Mouse (Mus musculus) MEL (cell line): ENCODE measurements around the gene Fbln1. TPM values are rescaled to one million over a fixed set of nuclear protein-coding genes. Genes with fewer than 3 reads are reported as not detected.

Experiments used
- DNase-seq: peaks from one replicate; pipeline ENCODE4 v3.0.0; 2011; ENCODE audit warnings: low read depth, low spot score
- H3K27ac ChIP-seq: 2 replicates; pipeline ENCODE4 v1.5.1; 2012; ENCODE audit warnings: low read depth, mild to moderate bottlenecking, control low read depth, low read length, moderate library complexity; ENCODE audit not compliant: control insufficient read depth
- H3K27me3 ChIP-seq, 2 experiments: fragments of 150-350 bp in 1 of 2; sonication (generic) in 1 of 2; 2 replicates each; pipeline ENCODE4 v1.6.1; 2012; ENCODE audit warnings: low read length in 2 of 2, mild to moderate bottlenecking in 2 of 2, improper control_type of control experiment in 1 of 2, moderate library complexity in 1 of 2; ENCODE audit not compliant: insufficient read depth in 2 of 2, control insufficient read depth in 1 of 2
- H3K36me3 ChIP-seq, 2 experiments: 2 replicates each; pipeline ENCODE4 v1.6.1; 2012 to 2014; ENCODE audit warnings: low read length in 2 of 2, improper control_type of control experiment in 1 of 2, inconsistent platforms in 1 of 2, mild to moderate bottlenecking in 1 of 2; ENCODE audit not compliant: insufficient read depth in 2 of 2, control insufficient read depth in 1 of 2
- H3K4me1 ChIP-seq, 2 experiments: fragments of 150-350 bp in 1 of 2; sonication (generic) in 1 of 2; 2 replicates each; pipeline ENCODE4 v1.6.1; 2012; ENCODE audit warnings: low read length in 2 of 2, improper control_type of control experiment in 1 of 2, mild to moderate bottlenecking in 1 of 2; ENCODE audit not compliant: insufficient read depth in 2 of 2, control insufficient read depth in 1 of 2
- H3K4me3 ChIP-seq, 2 experiments: fragments of 150-350 bp in 1 of 2; sonication (generic) in 1 of 2; 2 replicates each; pipeline ENCODE4 v1.5.1; 2012; ENCODE audit warnings: low read depth in 2 of 2, low read length in 2 of 2, mild to moderate bottlenecking in 2 of 2, moderate library complexity in 2 of 2, control low read depth in 1 of 2, improper control_type of control experiment in 1 of 2; ENCODE audit not compliant: control insufficient read depth in 1 of 2, insufficient read depth in 1 of 2
- H3K79me2 ChIP-seq: 2 replicates; pipeline ENCODE4 v1.6.1; 2012; ENCODE audit warnings: mild to moderate bottlenecking, low read length, moderate library complexity; ENCODE audit not compliant: control insufficient read depth, poor library complexity, insufficient read depth
- H3K9ac ChIP-seq: 2 replicates; pipeline ENCODE4 v1.6.1; 2012; ENCODE audit warnings: low read depth, mild to moderate bottlenecking, control low read depth, low read length, moderate library complexity; ENCODE audit not compliant: control insufficient read depth, poor library complexity, severe bottlenecking
- H3K9me3 ChIP-seq: fragments of 150-350 bp; sonication (generic); replicated peaks from 2 replicates; pipeline ENCODE4 v1.6.1; 2012; ENCODE audit warnings: mild to moderate bottlenecking, low read length, improper control_type of control experiment, moderate library complexity; ENCODE audit not compliant: insufficient read depth
- CHD1 ChIP-seq: IDR thresholded peaks from 2 replicates; pipeline ENCODE4 v1.6.1; 2012; ENCODE audit warnings: low read depth, mild to moderate bottlenecking, inconsistent platforms, low read length, improper control_type of control experiment
- CHD2 ChIP-seq: IDR thresholded peaks from 2 replicates; pipeline ENCODE4 v1.6.1; 2011; ENCODE audit warnings: low read length, improper control_type of control experiment
- CTCF ChIP-seq, 3 experiments: IDR thresholded peaks in 2 of 3; conservative IDR thresholded peaks in 1 of 3; 2 replicates each; pipeline ENCODE4 v1.5.1; 2011 to 2012; ENCODE audit warnings: low read length in 3 of 3, low read depth in 2 of 3, mild to moderate bottlenecking in 2 of 3, improper control_type of control experiment in 1 of 3, inconsistent platforms in 1 of 3, mixed read lengths in 1 of 3, moderate library complexity in 1 of 3; ENCODE audit not compliant: control insufficient read depth in 1 of 3, insufficient read depth in 1 of 3, poor library complexity in 1 of 3, severe bottlenecking in 1 of 3
- EP300 ChIP-seq, 2 experiments: IDR thresholded peaks; 2 replicates each; pipeline ENCODE4 v1.6.1; 2011; ENCODE audit warnings: improper control_type of control experiment in 2 of 2, low read length in 2 of 2, low read depth in 1 of 2, mild to moderate bottlenecking in 1 of 2
- ETS1 ChIP-seq: IDR thresholded peaks from 2 replicates; pipeline ENCODE4 v1.6.1; 2012; ENCODE audit warnings: low read depth, mild to moderate bottlenecking, inconsistent platforms, low read length, improper control_type of control experiment, moderate library complexity
- GABPA ChIP-seq: IDR thresholded peaks from 2 replicates; pipeline ENCODE4 v1.6.1; 2012; ENCODE audit warnings: low read depth, mild to moderate bottlenecking, inconsistent platforms, low read length, improper control_type of control experiment, moderate library complexity
- HCFC1 ChIP-seq: IDR thresholded peaks from 2 replicates; pipeline ENCODE4 v1.6.1; 2012; ENCODE audit warnings: low read depth, mild to moderate bottlenecking, inconsistent platforms, low read length, improper control_type of control experiment, moderate library complexity
- JUND ChIP-seq: IDR thresholded peaks from 2 replicates; pipeline ENCODE4 v1.6.1; 2011; ENCODE audit warnings: low read depth, mild to moderate bottlenecking, improper control_type of control experiment, low read length
- MAZ ChIP-seq: IDR thresholded peaks from 2 replicates; pipeline ENCODE4 v1.6.1; 2012; ENCODE audit warnings: low read depth, mild to moderate bottlenecking, inconsistent platforms, low read length, improper control_type of control experiment
- MEF2A ChIP-seq: IDR thresholded peaks from 2 replicates; pipeline ENCODE4 v1.6.1; 2014; ENCODE audit warnings: low read depth, mild to moderate bottlenecking, inconsistent platforms, low read length, improper control_type of control experiment; ENCODE audit not compliant: poor library complexity, insufficient replicate concordance, severe bottlenecking; ENCODE audit errors: extremely low read depth
- MYC ChIP-seq: IDR thresholded peaks from 2 replicates; pipeline ENCODE4 v1.6.1; 2011; ENCODE audit warnings: low read depth, mild to moderate bottlenecking, low read length, improper control_type of control experiment, moderate library complexity
- NELFE ChIP-seq: IDR thresholded peaks from 2 replicates; pipeline ENCODE4 v1.6.1; 2011; ENCODE audit warnings: low read depth, low read length, improper control_type of control experiment
- RAD21 ChIP-seq: IDR thresholded peaks from 2 replicates; pipeline ENCODE4 v1.6.1; 2011; ENCODE audit warnings: mild to moderate bottlenecking, low read depth, low read length, improper control_type of control experiment
- RCOR1 ChIP-seq: IDR thresholded peaks from 2 replicates; pipeline ENCODE4 v1.6.1; 2012; ENCODE audit warnings: low read depth, mild to moderate bottlenecking, inconsistent platforms, low read length, improper control_type of control experiment
- SIN3A ChIP-seq: IDR thresholded peaks from 2 replicates; pipeline ENCODE4 v1.6.1; 2012; ENCODE audit warnings: low read length, improper control_type of control experiment, inconsistent platforms
- TBP ChIP-seq: IDR thresholded peaks from 2 replicates; pipeline ENCODE4 v1.8.0; 2011; ENCODE audit warnings: low read depth, low read length, improper control_type of control experiment
- TCF12 ChIP-seq: IDR thresholded peaks from 2 replicates; pipeline ENCODE4 v1.6.1; 2014; ENCODE audit warnings: low read depth, mild to moderate bottlenecking, inconsistent platforms, low read length, improper control_type of control experiment, moderate library complexity
- UBTF ChIP-seq: IDR thresholded peaks from 2 replicates; pipeline ENCODE4 v1.6.1; 2012; ENCODE audit warnings: low read depth, mild to moderate bottlenecking, inconsistent platforms, low read length, improper control_type of control experiment, moderate library complexity, borderline replicate concordance; ENCODE audit not compliant: insufficient read depth
- USF2 ChIP-seq, 2 experiments: IDR thresholded peaks; 2 replicates each; pipeline ENCODE4 v1.6.1; 2011 to 2012; ENCODE audit warnings: improper control_type of control experiment in 2 of 2, low read length in 2 of 2, borderline replicate concordance in 1 of 2, inconsistent platforms in 1 of 2, low read depth in 1 of 2, mild to moderate bottlenecking in 1 of 2; ENCODE audit not compliant: insufficient read depth in 1 of 2
- ZC3H11A ChIP-seq: IDR thresholded peaks from 2 replicates; pipeline ENCODE4 v1.6.1; 2012; ENCODE audit warnings: low read depth, mild to moderate bottlenecking, inconsistent platforms, low read length, improper control_type of control experiment
- ZKSCAN1 ChIP-seq: IDR thresholded peaks from 2 replicates; pipeline ENCODE4 v1.6.1; 2012; ENCODE audit warnings: low read depth, mild to moderate bottlenecking, inconsistent platforms, low read length, improper control_type of control experiment, moderate library complexity
- ZMIZ1 ChIP-seq: IDR thresholded peaks from 2 replicates; pipeline ENCODE4 v1.6.1; 2012; ENCODE audit warnings: low read depth, mild to moderate bottlenecking, inconsistent platforms, low read length, improper control_type of control experiment, moderate library complexity
- ZNF384 ChIP-seq: IDR thresholded peaks from 2 replicates; pipeline ENCODE4 v1.6.1; 2012; ENCODE audit warnings: low read depth, mild to moderate bottlenecking, inconsistent platforms, low read length, improper control_type of control experiment
- polyA plus RNA-seq, 2 experiments: library from polyadenylated mRNA; stranded (reverse) in 1 of 2; unstranded in 1 of 2; fragments of >175 nt in 1 of 2; fragments of >200 nt in 1 of 2; gene quantifications; 2 replicates each; pipeline versions ENCODE4 v1.2.1 to v1.2.4; 2012; ENCODE audit warnings: low replicate concordance in 2 of 2, low read depth in 1 of 2; ENCODE audit not compliant: insufficient read length in 2 of 2, insufficient read depth in 1 of 2, missing spikeins in 1 of 2
- total RNA-seq: library from RNA; depleted of rRNA; stranded (reverse); fragments of 300-350 nt; gene quantifications from 2 replicates; pipeline ENCODE4 v1.2.3, GENCODE M21; 2012

The Fbln1 gene
- total and polyA plus RNA-seq, 3 experiments, result not detected

DNA sequence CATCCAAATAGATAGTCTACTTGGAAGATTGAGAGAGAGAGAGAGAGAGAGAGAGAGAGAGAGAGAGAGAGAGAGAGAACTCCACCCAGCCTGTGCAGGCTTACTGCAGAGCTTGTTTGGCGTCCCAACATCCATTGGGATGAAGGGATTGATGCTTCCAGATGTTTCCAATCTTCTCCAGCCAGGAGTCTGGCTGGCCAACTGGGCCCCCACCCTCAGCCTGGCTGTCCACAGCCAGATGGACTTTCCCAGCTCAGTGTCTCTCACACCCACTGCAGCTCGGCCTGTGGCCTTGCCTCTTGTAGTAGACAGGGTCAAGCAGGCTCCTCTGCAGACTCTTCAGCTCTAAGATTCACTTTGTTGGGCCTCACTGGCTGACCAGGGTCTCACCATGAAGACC is 33.7 kb upstream of the Fbln1 start:
- Histone ChIP-seq H3K4me1 (no peaks in the 10 kb centered on the region), H3K27me3 (no peaks in the 10 kb centered on the region), H3K79me2 (no peaks in the 10 kb centered on the region), H3K36me3 (no peaks in the 10 kb centered on the region), H3K27ac (no peak overlapping the region), H3K9me3 (no peaks in the 10 kb centered on the region), H3K4me3 (no peak overlapping the region), H3K9ac (no peak overlapping the region)
- no peak for TF ChIP-seq USF2 (IDR thresholded peaks at IDR 0.05; ENCODE audit: borderline replicate concordance in 1 of 2, insufficient read depth in 1 of 2, low read depth in 1 of 2, low read length in 2 of 2)
- TF ChIP-seq ZMIZ1, result no peak
- no peak for TF ChIP-seq NELFE
- no peak for TF ChIP-seq TCF12
- TF ChIP-seq MAZ, result no peak
- no peak for TF ChIP-seq CTCF (IDR thresholded peaks at IDR 0.05 in 2 of 3, conservative IDR thresholded peaks at IDR 0.05 in 1 of 3; ENCODE audit: control insufficient read depth in 1 of 3, insufficient read depth in 1 of 3, low read depth in 2 of 3, low read length in 3 of 3, poor library complexity in 1 of 3, severe bottlenecking in 1 of 3)
- TF ChIP-seq ZNF384, result no peak
- TF ChIP-seq EP300 (IDR thresholded peaks at IDR 0.05; ENCODE audit: low read depth in 1 of 2, low read length in 2 of 2), result no peak
- no peak for TF ChIP-seq HCFC1
- no peak for TF ChIP-seq RCOR1
- no peak for DNase-seq

DNA sequence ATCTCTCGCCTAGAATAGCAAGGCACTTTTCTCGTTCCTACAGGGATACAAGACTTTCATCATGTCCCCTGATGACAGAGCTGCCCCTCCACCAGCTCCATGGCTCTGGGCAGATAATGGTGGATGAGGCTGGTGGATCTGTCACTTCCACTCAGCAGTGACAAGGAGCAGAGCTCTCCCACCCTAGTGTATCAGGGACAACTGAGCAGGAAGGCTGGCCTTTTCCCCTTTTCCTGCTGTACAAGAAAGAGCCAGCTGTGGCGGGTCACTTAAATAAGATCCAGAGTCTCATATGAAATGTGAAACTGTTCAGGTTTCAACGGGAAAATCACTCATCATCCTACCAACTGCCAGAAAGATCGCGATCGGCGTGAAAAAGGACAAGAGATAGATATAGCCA is 32.3 kb upstream of the Fbln1 start:
- DNase-seq, result no peak
- no peaks in the 10 kb centered on the region for H3K9me3 ChIP-seq
- H3K4me1 ChIP-seq, result no peaks in the 10 kb centered on the region
- H3K9ac ChIP-seq, result no peak overlapping the region
- H3K79me2 ChIP-seq, result no peaks in the 10 kb centered on the region
- H3K4me3 ChIP-seq, result no peak overlapping the region
- TF ChIP-seq CHD1 (no peak), CTCF (IDR thresholded peaks at IDR 0.05 in 2 of 3, conservative IDR thresholded peaks at IDR 0.05 in 1 of 3; ENCODE audit: control insufficient read depth in 1 of 3, insufficient read depth in 1 of 3, low read depth in 2 of 3, low read length in 3 of 3, poor library complexity in 1 of 3, severe bottlenecking in 1 of 3) (no peak), ZMIZ1 (no peak), GABPA (no peak), JUND (no peak), HCFC1 (no peak), ZKSCAN1 (no peak), EP300 (IDR thresholded peaks at IDR 0.05; ENCODE audit: low read depth in 1 of 2, low read length in 2 of 2) (no peak), SIN3A (no peak), CHD2 (no peak), ETS1 (no peak), MEF2A (no peak), MYC (no peak), ZC3H11A (no peak), TBP (no peak), UBTF (no peak), RAD21 (no peak)
- H3K27me3 ChIP-seq, result no peaks in the 10 kb centered on the region
- H3K36me3 ChIP-seq, result no peaks in the 10 kb centered on the region
- no peak overlapping the region for H3K27ac ChIP-seq
